Mouse (Mus musculus) kidney, adult 18-20 months (tissue): ENCODE measurements around the gene Styx.
"Not testable (repeated sequence)": the region's sequence is repeated elsewhere in the genome, so short reads cannot be mapped to it uniquely, and the experiment has no call there.

ENCODE experiments used
- DNase-seq: peaks from one replicate; pipeline ENCODE4 v3.0.0; 2021

The Styx gene

DNA sequence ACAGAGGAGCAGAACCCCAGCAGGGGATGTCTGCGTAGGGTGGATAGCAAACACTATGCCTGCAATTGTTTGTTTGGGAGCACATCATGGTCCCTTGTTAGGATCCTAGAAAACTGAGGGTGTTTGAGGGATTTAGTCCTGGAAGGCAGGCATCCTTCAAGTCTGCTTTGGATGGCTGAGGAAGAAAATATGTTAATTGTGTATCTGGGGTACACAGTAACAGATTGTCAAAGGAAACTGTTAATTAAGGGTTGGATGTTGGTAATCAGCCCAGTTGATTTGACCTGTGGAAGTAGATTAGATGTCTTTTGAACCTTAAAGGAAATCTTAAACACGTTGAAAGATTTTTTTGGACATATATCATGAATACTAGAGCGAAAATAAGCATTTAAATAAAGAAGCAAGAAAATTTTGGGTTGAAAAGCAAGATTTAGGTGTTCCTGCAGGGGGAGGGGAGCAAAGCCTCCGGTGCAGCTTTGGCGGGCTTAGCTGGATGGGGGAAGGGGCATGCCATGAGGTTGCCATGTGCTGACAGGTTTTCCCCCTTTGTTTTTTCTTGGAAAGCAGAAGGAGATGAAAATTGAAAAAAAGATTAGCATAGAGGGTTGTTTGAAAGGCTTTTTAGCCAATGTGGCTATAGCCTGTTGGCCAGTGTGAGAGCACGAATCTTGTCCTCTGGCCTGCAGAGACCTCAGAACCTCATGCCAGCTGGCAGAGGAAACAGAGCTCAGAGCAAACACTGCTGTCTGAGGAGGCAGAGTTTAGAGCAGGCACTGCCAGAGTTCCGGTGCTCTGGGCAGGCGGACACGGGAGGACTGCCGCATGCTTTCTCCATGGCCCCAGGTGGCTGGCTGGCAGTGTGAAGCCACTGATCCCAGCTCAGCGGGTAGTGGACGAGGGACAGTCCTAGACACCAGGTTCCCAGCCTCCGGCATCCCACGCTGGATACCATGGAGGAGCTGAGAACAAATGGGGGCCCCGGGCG is 13.6 kb downstream of the Styx start:
- peak; percentile 26 for DNase-seq

DNA sequence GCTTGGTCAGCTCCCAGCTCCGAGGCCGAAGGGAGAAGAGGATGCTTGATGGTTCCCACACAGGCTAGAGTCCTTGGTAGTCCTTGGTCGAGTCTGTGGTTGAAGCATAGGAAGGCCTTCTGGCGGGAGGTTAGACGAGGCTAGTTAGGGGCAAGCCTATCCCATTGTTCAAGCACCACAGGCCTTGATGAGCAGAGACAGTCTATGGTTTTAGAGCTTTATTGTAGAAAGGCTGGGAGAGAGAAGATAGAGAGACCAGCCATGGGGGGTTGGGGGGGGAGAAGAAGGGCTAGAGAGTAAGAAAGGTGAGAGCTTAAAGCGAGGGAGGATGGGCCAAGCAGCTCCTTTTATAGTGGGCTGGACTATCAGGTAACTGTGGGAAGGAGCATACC is 14.3 kb downstream of the Styx start:
- DNase-seq, result no peak

DNA sequence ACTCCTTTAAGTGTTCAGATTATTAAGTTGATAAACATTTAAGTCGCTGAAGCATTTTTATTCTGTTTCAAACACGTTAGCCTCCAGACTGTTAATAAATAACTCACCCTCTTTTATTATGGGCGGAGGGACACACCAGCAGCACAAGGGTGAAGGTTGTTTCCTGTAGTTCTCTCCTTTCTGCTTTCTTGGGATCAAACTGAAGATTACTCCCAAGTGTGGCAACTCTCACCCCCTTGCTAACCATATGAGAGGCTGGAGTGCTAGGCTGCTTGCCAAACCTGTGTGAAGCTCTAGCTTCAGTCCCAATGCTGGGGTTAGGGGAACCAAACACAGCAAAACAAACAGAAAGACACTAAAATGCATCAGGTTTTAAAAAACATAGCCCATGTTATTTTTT is 27.9 kb downstream of the Styx start:
- DNase-seq, result peak; percentile 38

DNA sequence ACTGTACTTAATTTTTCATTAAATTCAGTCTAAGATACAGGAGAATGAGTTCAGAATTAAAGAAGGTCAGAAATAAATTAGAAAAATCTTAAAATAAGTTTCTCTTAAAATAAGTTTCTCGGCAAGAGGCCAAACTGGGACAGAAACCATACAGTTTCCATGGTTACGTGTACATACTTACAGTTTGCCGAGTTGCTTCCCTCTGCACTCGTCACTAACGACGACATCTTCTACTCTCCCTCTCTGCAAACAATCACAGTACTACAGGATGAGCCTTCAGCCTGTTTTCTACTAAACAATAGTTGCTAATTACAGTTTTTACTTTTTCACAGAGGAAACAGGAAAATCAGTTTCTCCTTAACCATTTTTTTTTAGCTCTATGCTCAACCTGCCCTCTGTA is 29.9 kb downstream of the Styx start:
- no peak for DNase-seq

DNA sequence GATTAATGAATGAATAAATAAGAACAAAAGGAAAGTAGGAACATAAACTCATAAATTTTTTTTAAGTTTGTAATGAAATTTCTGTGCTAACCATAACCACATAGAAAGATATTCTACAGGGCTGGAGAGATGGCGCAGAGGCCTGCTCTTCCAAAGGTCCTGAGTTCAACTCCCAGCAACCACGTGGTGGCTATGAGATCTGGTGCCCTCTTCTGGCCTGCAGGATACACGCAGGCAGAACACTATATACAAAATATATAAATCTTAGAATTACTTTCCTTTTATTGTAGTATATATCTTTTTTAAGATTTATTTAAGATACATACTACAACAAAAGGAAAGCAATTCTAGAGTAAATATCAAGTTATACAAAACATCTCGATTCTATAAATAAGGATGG is 32.0 kb downstream of the Styx start:
- no peak for DNase-seq

DNA sequence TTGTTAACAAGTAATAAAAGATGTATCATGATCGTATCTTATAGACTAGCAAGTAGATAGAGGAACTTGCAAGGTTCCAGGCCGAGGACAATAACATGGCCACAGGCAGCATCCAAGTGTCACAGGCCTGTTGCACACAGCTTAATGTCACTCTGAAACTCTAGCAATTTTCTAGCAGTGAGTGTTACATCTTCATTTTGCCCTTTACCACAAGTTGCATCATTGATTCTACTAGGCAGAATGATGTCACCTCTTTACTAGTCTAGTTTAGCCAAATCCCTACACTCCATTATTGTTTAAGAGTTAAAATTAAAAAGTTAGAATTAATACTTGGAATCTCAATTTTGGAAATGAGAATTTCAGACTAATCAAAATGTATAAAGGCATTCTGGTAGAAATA is 34.7 kb downstream of the Styx start:
- no peak for DNase-seq

DNA sequence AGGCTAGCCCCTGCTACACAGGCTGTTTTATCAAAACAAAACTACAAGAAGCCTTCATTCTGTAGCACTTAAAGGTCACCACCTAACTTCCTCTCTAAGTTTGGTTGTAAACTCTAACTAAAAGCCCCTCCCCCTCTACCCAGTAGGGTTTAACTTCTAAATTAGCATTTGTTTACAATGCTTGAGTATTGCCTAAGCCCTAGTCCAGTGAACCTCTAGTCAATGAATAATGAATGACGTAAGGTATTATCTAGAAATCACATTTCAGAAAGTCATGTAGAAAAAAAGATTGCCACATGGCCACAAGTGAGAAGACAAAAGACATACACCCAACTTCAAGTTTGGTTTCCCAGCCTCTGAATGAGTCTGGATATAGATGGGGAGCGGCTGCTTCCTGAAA is 36.6 kb downstream of the Styx start:
- DNase-seq, result peak; percentile 41

DNA sequence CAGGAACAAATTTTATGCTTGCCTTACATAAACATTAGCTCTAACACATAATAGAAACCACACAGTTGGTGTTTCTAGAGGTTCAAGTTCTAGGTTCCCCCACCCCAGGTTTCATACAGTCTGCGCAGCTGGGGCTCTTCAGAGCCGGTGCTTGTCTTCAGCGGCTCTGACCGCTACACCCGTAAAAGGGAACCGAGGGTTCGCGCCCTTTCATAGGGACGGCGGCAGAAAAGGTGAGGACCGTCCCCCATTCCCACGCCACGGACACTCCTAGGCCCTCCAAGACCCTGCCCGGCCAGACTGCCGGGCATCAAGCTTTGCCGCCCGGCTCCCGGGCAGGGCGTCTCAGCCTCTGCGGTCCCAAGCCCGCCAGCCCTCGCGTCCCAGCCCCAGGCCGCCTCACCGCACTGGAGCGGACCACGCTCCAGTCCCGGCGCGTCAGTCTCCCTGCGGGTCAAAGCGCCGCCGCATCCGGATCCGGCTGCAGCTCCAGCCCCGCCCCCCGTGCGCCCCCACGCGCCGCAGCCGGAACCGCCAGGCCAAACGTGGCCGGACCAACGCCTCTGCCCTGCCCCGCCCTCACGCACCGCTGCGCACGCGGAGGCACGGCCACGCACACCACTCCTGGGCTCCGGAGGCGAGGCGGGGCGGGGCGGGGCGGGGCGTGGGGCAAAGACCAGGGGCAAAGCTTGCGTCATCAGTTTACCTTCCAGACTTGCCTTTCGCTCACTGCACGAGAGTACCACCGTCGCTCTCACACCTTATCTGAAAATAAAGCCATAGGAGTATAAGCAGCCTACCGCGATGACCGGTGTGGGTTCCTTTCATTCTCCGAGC is 37.7 kb downstream of the Styx start:
- DNase-seq, result peak; percentile 95

DNA sequence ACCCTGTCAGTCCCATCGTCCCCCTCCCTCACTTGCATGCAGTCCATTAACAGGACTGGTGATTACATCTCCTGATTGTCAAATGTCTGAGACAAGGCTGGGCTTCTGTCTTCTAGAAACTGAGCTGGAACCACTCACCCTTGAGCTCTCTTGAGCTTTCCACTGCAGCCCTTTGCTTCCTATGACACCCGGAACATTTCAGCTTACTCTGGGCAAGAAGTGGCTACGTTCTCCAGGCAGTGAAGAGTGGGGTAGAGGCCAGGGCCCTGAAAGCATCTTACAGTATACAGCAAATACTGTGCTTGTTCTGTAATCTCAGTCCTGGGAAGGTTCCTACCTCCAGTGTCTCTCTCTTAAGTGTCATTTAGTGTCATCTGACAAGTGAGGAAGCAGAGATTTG is 38.3 kb downstream of the Styx start:
- DNase-seq, result no peak

DNA sequence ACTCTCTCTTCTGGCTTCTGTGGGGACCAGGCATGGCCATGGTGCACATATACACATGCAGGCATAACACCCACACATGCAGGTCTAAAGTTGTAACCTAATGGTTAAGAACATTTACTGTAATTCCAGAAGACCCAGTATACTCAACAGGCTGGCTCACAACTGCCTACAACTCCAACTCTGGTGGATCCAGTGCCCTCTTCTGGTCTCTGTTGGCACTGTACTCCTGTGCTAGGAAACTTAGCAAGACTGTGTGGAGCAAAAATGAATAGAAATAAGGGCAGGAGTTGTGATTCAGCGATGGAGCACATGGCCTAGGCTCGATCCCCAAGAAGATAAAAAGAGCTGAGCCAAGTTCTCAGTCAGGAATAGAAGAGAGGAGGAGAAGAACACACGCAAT is 48.9 kb downstream of the Styx start:
- DNase-seq, result peak; percentile 53

DNA sequence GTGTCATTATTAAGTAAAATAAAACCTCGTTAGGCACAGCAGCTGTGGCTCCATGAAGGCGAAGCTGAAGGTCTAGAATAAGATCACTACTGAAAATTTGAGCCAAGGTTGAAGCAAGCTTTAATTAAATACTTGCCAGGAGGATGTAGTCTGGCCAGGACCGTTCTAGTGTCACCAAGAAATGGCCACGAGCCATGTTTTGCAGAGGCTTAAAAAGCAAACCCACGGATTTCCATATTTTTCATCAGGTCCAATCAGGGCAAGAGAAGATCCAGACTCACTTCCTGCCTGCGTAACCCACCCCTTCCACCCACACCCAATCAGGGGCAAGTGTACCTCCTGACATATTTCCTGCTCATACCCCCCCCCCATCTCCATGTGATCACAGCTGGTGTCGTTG is 52.8 kb downstream of the Styx start:
- DNase-seq, result no peak

DNA sequence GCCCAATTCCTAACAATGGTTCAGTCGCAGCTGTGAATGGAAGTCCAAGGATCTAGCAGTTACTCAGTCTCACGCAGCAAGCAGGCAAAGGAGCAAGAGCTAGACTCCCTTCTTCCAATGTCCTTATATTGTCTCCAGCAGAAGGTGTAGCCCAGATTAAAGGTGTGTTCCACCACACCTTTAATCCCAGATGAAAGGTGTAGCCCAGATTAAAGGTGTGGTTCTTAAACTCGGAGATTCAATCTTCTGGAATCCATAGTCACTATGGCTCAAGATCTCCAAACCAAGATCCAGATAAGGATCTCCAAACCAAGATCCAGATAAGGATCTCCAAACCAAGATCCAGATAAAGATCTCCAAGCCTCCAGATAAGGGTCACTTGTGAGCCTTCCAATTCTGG is 53.9 kb downstream of the Styx start, which contains the start of gene Gnpnat1:
Gene Gnpnat1 (minus strand): TSS at position 101 of the 400 bp plus-strand sequence.
- not testable (repeated sequence) for DNase-seq

DNA sequence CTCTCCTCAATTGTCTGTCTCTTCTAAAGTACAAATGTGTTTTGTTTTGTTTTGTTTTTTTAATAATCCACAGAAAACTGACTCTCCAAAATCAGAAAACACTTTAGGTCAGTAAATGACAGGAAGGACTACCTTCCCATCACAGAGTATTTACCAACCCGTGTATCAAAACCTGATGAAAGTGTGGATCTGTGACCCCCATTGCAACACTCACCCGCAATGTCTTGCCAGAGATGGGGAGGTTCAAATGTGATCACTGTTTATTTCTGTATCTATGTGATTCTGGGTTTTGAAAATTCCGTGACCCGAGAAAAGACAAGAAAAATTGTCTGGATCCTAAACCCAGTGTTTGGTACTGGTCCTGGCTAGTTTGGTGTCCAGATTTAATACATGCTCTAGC is 65.4 kb downstream of the Styx start:
- no peak for DNase-seq

DNA sequence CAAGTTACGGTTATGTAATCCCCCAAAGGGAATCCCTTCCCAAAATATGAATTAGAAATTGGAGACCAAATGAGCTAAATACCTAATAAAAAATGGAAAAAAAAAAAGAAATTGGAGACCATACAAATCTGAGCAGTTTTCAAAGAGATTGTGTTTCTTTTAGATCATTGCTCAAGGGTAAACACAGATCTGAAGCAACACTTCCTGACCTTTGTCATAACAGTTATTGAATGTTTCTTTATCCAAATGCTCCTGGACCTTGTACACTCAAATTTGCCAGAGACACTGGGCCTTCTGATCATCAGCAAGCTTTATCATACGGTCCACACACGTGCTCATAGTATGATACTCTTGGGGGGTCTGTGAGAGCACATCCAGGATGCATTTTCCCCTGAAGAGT is 67.7 kb downstream of the Styx start:
- DNase-seq, result no peak

DNA sequence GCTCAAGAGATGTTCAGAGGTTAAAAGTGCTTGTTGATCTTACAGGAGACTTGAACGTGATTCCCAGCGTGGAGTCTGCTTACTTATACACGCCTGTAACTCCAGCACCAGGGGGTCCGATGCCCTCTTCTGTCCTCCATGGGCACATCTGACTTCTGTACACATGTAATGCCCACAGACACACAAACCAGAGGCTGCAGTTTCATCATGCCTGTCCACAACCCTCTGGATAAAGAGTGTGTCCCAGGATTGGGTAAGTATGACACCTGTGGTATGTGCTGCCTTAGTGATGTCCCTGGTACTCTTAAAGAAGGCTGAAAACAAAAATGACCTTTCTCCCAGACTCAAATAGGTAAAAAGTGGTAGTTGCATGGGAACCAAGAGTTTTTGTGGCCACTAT is 68.4 kb downstream of the Styx start:
- no peak for DNase-seq

DNA sequence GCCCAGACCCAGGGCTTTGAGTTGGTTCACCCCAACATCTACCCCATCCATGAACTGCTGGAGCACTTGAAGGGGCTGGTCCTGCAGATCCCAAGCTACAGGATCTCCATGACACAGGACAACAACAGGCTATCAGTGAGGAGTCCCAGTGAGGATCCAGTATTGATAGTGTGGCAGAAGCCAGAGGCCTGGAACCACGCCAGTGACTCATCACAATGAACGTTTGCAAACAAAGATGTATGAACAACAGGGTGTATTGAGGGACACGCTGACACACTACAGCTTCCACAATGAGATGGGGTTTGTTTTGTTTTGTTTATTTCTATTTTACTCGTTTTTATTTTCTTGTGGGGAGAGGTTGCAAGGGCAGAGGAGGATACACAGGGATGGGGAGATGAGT is 71.5 kb downstream of the Styx start:
- DNase-seq, result no peak

DNA sequence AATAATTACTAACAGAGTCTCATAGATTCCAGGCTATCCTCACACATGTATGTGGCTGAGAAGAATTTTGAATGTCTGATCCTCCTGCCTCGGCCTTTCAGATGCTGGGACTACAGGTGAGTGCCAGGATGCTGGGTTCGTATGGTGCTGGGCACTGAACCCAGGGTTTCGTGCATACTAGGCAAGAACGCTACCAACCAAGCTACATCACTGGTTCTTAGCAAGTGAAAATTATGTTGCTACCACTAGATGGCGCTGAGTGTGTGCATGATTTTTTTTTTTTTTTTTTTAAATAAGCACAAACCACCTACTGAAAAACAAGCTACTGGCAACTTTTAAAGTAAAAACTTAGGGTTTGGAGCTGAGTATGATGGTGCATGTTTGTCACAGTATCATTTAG is 72.3 kb downstream of the Styx start:
- peak; percentile 31 for DNase-seq

DNA sequence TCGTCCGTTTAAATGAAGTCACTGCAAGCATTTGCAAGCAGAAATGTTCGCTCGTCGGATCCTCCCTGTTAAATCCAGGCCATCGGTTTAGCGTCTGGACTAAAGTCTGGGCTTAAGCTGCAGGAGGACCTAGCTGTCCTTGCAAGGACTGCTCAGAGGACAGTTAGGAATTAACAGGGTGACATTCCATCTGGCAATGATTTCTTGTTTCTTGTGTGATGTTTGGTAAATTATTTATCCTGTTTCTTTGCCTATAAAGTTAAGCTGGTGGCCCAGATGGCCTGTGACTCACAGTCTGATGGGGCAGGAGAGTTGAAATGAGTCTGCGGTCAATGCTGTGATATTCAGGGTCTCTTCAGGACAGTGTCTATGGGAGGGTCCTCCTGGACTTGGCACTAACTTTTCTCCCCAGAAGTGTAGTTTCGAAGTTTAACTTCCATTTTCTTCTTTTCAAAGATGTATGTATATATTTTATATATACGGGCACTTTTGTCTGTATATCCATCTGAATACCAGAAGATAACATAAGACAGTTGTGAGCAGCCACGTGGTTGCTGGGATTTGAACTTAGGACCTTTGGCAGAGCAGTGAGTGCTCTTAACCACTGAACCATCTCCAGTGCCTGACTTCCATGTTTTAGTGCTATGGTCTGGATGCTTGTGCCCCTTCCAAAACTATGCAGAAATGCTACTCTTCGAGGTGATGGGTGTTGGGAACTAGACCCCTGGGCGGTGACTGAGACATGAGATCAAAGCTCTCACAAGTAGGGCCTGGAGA is 79.4 kb downstream of the Styx start:
- DNase-seq, result peak; percentile 59

DNA sequence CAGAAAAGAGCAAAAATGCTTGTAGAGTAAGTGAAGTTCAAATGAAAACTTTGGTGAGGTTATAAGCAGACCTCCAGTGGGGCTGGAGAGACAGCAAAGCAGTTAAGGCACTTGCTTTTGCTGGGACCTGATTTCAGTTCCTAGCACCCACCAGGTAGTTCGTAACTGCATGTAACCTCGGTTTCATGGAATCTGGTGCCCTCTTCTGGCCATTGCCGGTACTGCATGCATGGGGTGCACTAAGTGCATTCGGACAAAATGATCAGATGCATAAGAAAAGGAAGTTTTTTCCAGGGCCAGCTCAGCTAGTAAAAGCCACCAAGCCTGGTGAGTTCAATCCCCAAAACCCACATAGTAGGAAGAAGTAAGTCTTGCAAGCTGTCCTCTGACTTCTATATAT is 81.1 kb downstream of the Styx start:
- DNase-seq, result no peak

DNA sequence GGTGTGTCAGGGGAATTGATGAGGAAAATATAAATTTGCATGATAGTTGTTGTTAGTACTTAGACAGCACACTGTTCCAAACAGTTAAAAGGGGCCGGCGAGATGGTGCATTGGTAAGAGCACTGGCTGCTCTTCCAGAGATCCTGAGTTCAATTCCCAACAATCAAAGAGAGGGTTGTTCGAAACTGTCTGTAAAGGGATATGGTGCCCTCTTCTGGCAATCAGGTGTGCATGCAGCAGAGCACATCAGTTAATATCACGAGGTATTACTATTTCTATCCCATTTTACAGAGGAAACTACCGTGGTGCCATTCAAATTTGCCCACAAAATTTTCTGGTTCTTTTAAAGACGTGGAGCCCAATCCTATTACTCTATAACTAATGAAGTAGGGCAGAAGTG is 83.3 kb downstream of the Styx start:
- DNase-seq, result no peak

DNA sequence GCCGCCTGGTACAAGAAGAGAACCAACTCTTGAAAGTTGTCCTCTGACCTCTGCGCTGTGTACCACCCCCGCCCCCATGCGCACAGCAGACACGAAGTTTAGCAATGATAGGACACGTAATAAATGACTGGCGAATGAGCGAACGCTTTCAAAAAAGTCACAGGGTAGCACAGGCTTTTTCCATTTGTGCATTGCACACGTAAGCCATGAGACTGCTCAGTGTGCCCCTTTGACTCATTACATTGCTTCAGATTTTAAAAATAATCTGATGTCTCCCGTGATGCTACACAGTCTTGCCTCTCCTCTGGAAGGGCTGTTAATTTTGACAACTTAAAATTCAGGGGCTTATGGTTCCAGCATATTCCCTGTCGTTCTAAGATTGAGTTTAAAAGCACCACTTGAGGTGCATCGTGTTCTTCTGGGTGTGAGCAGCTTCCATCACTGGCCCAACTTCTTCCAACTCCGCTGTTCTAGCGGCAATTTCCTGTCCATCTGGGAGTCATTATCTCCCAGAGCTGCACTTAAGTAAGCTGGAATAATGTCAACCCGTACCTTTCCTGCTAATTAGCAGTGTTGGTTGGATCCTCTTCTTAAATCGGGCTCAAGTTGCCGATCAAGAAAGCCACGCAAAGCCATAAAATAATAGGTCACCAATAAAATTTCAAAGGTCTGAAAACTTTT is 87.5 kb downstream of the Styx start:
- no peak for DNase-seq

DNA sequence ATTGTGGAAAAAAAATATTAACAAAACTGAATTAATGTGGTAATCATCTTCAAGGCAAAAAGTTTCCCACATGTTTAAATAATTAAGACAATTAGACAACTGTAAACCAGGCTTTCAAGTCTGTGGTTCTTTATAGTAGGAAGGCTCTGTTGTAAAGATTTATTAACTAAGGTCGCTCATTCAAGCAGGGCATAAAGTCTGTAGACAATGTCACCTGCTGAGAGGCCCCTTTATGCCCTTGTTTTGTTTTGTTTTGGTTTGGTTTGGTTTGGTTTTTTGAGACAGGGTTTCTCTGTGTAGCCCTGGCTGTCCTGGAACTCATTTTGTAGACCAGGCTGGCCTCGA is 88.0 kb downstream of the Styx start:
- no peak for DNase-seq

DNA sequence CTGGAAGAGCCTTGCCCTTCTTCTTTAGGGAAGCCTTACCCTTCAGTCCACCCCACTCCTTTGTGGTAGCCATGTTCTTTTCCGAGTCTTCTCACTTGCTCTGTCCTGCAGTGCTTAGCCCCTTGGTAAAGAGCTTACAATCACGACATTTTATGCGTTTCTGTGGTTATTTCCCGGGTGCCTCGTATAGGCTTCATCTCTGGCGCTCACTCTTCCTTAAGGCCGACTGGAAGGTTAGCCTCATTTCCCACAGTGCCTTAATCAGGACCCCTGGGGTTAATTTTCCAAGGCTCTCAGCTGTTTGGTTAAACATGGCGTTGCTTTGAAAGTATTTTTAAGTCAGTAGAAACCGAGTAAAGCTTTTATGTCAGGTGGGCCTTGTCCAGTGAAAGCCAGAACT is 88.5 kb downstream of the Styx start:
- DNase-seq, result no peak
